Mouse (Mus musculus) ovary, postnatal 36 days (tissue): ENCODE measurements at regions not wholly inside any gene's neighbourhood (a gene's known extent, or its start where the extent isn't known, plus 50 kb on each side); places are given as distances from the start of the nearest gene placed in this dataset.

Experiments
- DNase-seq: peaks from one replicate; pipeline ENCODE4 v3.0.0; 2022; ENCODE audit warnings: low spot score, mixed read lengths

- DNase-seq = no peak
These were observed 1026.8 kb upstream of the Alcam start for GRCm38 (mm10) chr16:53480664-53481063.

DNA sequence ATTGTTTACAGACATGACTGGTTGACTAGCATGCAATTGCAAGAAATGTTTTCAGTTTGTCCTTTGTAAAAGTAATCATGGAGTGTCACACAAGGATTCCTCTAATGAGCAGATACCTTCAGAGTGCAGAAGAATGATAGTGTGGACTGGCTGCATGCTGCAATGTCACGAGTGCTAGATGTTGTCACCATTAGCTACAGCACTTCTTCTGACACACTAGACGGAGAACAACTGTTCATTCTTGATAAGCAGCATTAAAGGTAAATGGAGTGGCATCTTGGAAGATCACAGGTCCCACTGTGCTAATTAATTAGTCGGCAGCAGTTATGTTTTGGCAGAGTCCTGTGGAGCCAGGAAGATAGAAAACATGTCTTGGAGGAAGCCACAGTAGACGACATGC is 985.6 kb upstream of the Alcam start:
- DNase-seq = no peak

- DNase-seq = no peak
These were observed 964.5 kb upstream of the Alcam start for GRCm38 (mm10) chr16:53418416-53418815.

DNA sequence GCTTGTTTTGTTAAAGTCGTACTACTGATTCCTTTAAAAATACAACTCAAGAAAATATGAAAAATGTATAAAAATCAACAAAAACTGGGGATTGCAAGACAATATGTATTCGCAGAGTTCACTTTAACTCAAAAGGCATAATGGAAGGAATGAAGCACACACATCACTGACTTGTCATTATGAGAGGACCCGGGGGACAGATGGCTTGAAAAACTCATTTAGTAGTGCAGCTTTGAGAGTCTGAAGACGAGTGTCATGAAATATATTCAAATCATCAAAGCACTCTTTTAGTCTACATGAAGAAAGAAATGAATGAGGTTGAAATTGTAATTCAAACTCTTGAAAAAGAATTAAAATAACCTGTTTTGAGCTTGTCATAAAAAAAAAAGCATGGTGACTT is 931.3 kb upstream of the Alcam start:
- DNase-seq = no peak

DNA sequence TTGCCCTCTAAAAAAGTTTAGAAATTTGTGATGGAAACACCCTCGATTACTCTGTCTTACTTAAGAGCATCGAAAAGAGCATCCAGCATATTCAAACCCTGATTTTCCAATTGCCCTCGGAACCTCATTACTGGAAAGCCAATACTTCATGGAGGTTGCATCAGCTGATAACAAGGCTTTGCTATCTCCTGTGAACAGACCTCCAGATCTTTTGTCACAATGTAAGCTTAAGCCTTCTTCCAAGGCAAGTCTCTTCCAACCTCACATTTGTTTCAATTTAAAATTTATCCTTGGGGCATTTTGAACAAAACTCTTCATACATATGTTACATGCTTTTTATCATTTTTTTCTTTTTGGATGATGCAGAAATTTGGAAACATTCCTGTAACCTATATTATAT is 888.3 kb upstream of the Alcam start:
- DNase-seq = no peak

DNA sequence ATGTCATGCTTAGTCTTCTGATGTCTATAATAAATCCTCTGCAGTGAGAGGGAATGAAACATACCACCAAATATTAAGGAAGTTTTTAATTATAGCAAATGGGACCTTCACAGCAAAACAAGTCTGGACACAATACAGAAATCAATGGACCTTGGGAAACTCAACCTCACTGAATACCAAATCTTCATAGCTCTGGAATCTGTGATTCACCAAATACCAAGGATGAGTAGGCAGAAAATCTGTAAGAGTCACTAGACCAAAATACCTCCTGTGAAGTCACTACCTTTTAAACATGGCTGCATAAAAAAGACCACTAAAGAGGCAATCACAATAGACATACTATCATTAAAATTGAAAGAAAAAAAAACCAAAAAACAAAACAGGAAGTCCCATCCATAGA is 872.5 kb upstream of the Alcam start:
- no peak for DNase-seq

DNA sequence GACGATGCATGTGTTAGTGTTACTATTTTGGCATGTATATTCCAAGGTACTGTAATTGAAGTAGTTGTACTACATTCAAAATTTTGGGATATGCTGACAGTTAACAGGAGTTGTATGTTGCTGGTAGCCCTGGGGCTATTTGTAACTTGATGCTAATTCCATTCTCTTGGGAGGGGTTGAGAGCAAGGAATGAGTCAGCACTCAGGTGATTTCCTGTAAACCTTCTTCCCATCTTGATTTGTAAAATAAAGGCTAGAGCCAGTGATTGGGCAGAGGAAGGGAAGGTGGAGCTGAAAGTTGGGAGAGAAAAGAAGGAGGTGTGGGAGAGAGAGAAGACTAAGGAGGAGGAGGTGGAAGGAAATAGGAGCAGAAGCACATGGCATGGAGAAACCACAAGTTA is 838.2 kb upstream of the Alcam start:
- no peak for DNase-seq

GRCm38 (mm10) chr16:53282014-53282413 is 828.1 kb upstream of the Alcam start:
- no peak for DNase-seq

GRCm38 (mm10) chr16:53266116-53266515 is 812.2 kb upstream of the Alcam start:
- peak; percentile 38 for DNase-seq

- DNase-seq = no peak
These were observed 791.5 kb upstream of the Alcam start for GRCm38 (mm10) chr16:53245365-53245764.

DNA sequence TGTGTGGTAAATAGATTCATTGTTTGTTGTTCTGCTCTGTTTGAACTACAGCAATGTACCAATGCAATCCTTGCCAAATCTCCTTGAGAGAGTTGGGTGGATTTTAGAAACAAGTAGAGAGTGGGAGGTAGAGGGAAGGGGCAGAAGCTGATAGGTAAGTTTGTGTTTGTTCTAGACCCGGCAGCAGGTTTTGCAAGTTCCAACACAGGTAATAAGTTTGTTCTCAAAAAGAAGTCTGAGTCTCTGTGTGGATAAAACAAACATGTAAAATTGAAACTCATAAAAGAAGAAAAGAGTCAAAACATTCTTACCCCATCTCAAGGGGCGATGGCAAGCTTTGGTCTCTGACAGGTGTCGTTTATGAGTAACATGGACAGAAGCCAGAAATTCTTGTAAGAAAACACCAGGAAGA is 788.3 kb upstream of the Alcam start:
- no peak for DNase-seq

DNA sequence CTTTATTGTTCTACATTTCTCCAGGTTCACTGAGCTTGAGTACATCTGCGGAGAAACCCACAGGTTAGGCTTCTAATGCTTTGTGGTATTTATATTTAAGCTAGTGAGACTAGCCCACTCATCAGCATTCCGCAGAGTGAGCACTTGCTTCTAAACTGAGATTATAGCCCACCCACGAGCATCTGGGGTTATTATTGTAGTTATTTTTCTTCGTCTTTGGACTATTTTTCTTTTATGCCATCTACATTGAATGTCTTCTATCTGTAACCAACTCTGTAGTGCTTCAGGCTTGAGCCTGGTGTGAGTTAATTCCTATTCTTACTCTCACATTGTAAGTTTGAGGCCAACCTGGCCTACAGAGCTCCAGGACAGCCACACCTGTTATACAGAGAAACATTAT is 765.0 kb upstream of the Alcam start:
- no peak for DNase-seq

- DNase-seq = no peak
These were observed 747.6 kb upstream of the Alcam start for GRCm38 (mm10) chr16:53201449-53201848.

DNA sequence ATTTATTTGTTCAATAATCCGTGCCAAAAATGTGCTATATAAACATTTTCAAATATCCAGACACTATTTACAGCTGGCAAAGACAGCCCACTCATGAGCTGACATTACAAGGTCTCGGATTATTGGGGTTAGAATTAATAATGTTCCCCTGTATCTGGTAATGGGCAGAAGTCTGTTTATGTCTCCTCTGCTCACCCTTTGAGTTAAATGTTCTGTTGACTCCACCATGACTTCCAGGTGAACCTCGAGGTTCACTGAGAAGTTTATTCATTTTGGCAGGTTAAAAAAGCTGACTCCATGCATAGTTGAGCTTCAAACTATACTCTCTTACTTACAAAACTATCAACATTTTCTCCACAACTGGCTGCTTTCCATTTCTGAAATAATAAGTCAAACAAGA is 732.6 kb upstream of the Alcam start:
- no peak for DNase-seq

DNA sequence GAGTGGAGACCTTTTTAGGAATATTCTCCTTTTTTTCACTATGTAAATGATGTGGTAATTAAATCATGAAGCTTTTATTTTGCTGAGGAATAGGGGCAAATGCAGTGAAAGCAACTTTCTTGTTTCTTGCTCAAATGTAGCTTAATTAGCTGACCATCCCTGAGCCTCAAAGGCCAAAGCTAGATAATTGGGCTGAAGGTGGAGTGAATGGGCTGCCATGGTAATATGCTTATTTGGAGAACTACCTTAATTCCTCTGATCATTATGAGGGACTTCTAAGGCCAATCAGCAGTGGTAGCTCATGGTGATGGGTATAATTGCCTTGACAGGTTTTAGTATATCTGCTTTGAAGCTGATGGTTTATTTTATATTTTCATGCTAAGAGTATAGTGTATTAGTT is 702.5 kb upstream of the Alcam start:
- DNase-seq = no peak

DNA sequence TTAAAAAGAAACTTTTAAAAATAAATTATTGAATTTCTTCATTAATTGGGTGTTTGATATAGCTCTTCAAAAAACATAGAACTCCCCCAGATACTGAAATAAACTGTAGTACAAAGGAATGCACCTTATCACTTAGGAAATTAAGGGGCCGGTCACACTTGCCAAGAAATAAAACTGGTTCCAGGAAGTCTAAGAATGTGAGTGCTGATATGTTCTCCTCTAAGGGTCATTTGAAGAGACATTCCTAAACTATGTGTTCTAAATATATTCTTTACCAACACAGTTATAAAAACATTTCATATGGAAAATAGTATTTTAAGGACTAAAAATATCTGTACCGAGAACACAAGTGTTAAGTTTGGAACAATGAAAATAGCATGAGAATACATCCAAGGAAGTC is 676.8 kb upstream of the Alcam start:
- DNase-seq = no peak

DNA sequence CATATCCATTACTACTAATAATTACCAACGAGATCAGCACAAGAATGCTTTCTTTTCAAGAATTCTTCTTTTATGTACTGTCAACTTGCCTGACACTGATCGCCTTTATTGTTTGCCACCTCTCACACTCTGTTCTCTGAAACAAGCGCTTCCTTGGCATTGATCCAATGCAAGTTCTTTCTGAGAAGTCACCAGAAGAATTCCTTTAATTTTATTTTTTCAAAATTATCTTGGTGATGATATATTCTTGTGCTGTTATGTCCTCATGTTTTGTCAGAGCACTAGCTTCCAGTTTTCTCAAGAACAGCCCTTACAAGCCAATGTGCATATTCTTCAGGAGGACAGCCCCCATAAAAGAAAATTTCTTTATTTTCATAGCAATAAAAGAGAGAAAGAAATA is 654.9 kb upstream of the Alcam start:
- no peak for DNase-seq

- no peak for DNase-seq
These were observed 641.6 kb upstream of the Alcam start for GRCm38 (mm10) chr16:53095396-53095929.

GRCm38 (mm10) chr16:53073856-53074568 is 620.1 kb upstream of the Alcam start:
- no peak for DNase-seq

GRCm38 (mm10) chr16:53071887-53072682 is 618.2 kb upstream of the Alcam start:
- DNase-seq = no peak

GRCm38 (mm10) chr16:53064151-53064550 is 610.3 kb upstream of the Alcam start:
- no peak for DNase-seq

DNA sequence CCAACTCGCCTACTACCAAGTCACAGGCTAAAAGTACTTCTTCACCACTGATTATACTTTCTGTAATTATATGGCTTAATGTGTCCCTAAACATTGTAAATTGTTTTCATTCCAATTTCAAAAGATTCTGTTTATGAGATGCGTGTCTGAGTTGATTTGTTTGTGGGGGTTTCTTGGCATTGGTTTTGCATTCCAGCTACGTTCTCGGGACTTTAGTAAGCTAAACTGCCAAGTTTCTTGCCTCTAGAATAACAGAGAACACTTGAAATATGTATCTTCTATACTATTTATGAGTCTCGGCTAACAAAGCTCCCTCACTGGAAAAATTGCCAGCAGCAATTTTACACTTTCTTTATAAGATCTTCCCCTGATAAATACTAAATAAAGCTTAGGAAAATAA is 609.2 kb upstream of the Alcam start:
- no peak for DNase-seq

DNA sequence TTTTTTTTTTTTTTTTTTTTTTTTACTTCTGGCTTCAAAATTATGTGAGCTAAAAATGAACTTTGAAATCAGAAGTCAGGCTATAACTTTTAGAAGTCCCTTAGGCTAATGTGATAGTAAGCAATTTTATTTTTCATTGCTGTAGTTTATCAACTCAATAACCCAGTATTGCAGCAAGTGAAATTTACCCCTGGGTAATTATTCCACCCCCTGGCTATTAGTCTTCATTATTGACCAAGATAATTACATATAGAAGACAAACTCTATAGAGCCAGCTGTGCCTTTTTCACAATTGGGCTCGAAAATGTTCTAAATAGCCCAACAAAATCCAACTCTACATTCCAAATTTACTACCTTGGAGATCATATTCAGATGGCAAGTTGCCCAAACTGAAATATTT is 572.2 kb upstream of the Alcam start:
- no peak for DNase-seq
